Mouse (Mus musculus) embryonic facial prominence, embryonic 14.5 days (tissue): ENCODE data around the gene Ppp2r5d. TPM values are rescaled to one million over a fixed set of nuclear protein-coding genes. Genes with fewer than 3 reads are reported as not detected.

Experiments
- ATAC-seq: fragments of 200-750 bp; cut with Nextera tagmentation; 2 replicates; pipeline ENCODE4 v1.8.0; 2017; ENCODE audit warnings: low read depth, moderate number of reproducible peaks, moderate TSS enrichment
- DNase-seq: peaks from one replicate; pipeline ENCODE4 v3.0.0-alpha.2; 2015; ENCODE audit warnings: low spot score
- H3K27ac ChIP-seq: fragments of 300-500 bp; sonication (generic); replicated peaks from 2 replicates; pipeline ENCODE4 v1.5.1; 2014; ENCODE audit warnings: low read depth, mild to moderate bottlenecking, low read length, moderate library complexity
- H3K27me3 ChIP-seq: fragments of 300-500 bp; sonication (generic); replicated peaks from 2 replicates; pipeline ENCODE4 v1.6.1; 2014; ENCODE audit warnings: low read length; ENCODE audit not compliant: control insufficient read depth, insufficient read depth
- H3K36me3 ChIP-seq: fragments of 300-500 bp; sonication (generic); 2 replicates; pipeline ENCODE4 v1.6.1; 2014; ENCODE audit warnings: low read length, mixed read lengths; ENCODE audit not compliant: control insufficient read depth, insufficient read depth
- H3K4me1 ChIP-seq: fragments of 300-500 bp; sonication (generic); 2 replicates; pipeline ENCODE4 v1.6.1; 2014; ENCODE audit warnings: antibody characterized with exemption, low read length; ENCODE audit not compliant: control insufficient read depth, insufficient read depth
- H3K4me2 ChIP-seq: fragments of 300-500 bp; sonication (generic); 2 replicates; pipeline ENCODE4 v1.6.1; 2014; ENCODE audit warnings: low read depth, mild to moderate bottlenecking, low read length, moderate library complexity, mixed read lengths
- H3K4me3 ChIP-seq: fragments of 300-500 bp; sonication (generic); 2 replicates; pipeline ENCODE4 v1.5.1; 2014; ENCODE audit warnings: low read depth, mild to moderate bottlenecking, low read length
- H3K9ac ChIP-seq: fragments of 300-500 bp; sonication (generic); 2 replicates; pipeline ENCODE4 v1.6.1; 2014; ENCODE audit warnings: low read depth, mild to moderate bottlenecking, low read length, moderate library complexity, mixed read lengths
- H3K9me3 ChIP-seq: fragments of 300-500 bp; sonication (generic); 2 replicates; pipeline ENCODE4 v1.6.1; 2016; ENCODE audit warnings: low read length; ENCODE audit not compliant: control insufficient read depth
- WGBS: fragments of 180-500 bp; shearing (Covaris S2); extraction: QIAGEN DNeasy Blood & Tissue Kit; methylation state at CpG from one replicate; pipeline ENCODE4 v1.1.7; 2014; 5-methylcytosine and 5-hydroxymethylcytosine counted together
- polyA plus RNA-seq: library from polyadenylated mRNA; unstranded; fragments of >200 nt; fragmentation: Nextera tagmentation; extraction: Ambion mirVana; gene quantifications from 2 replicates; pipeline ENCODE4 v1.2.1, GENCODE M21; 2014

Gene Ppp2r5d
- 79.5 and 87.5 TPM in 2 replicates for polyA plus RNA-seq

DNA sequence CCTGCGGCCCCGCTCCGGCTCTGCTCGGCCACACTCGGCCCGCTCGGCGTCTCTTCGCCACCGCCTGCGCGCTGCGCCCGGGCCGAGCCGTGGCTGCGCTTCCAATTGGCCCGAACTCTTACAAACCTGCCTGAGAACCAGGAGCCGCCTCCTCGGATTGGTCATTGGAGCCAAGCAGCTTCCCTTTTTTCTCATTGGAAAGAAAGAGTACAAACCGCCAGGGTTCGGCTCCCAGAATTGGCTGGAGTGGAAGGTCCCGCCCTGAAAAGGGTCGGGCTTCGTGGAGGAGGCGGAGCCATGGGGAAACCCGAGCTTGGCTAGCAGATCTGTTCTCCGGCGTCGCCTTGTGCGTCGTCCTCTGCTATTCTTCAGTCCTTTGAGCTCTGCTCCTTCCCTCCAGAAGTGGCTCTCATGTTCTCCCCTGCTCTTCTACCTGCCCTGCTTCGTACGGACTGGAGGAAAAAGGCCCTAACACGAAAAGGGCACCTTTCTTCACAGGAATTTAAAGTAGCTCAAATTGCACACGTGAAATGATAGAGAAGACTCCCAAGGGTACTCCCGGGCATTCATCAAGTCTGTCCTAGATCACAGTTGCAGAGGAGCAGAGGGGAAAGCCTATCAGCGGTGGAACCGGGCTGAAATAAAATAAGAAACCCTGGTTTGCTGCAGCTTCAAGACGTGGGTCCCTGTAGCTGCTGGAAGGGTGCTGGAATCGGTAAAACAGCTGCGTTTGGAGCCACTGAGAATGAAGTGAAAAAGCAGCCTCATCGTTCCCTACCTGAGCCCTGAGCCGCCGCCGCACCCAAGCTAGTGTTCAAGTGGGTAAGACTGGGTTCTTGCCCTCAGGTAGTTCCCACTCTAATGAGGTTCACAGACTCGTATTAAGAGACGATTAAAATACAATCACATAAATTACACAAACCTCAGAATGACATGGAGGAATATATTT, at the start of gene Ppp2r5d:
Gene Ppp2r5d (minus strand): TSS at position 225 of the 949 bp plus-strand sequence.
- under 1% methylated on average over 48 of the region's 48 CpGs for WGBS
- Histone ChIP-seq H3K9me3 (no peaks in the 10 kb centered on the region), H3K4me1 (peaks cover 17% of the 10 kb centered on the region), H3K4me3 (peak within 1 kb of the TSS; percentile 94), H3K4me2 (peak within 1 kb of the TSS; percentile 88), H3K27me3 (no peaks in the 10 kb centered on the region), H3K27ac (peak within 1 kb of the TSS; percentile 91), H3K9ac (peak within 1 kb of the TSS; percentile 97), H3K36me3 (no peaks in the 10 kb centered on the region; the same call in 1 of the 2 replicates)
- DNase-seq: peak; percentile 99
- ATAC-seq: peak; percentile 97

DNA sequence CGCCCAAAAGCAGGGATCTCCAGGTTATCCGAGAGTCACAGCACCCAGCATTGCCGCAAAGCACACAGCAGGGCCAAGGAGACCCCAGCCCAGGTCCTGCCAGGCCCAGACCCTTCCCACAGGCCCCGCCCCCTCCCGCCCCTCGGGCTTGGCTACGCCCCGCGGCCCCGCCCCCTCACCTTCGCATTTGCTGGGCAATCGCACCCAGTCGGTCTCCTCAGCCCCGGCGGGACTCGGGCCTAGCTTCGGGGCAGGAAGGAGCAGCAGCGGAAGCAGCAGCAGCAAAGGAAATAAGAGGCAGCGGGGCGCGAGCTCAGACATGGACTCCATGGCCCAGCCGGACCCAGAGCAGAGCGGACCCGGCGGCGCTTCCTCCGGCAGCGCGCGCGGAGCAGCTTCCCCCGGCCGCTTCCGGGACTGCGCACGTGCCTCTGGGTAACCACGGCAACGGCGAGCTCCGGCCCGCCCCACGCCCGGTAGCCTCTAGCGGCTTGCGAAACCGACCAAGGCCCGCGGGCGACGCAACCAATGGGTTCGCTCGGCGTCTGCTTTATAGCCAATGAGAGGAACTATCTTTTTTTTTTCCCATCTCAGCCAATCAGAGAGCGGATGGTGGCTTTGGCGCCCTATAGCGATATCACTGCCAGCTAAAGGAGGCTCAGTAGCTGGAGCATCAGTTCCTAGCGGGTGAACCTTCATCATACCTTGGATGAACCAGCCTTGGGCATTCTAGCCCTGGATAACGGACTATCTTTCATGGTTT, 47.1 kb upstream of the Ppp2r5d start, which contains the start of gene Cnpy3:
Gene Cnpy3 (minus strand): TSS at position 421 of the 763 bp plus-strand sequence.
- under 1% methylated on average over 34 of the region's 58 CpGs for WGBS
- DNase-seq: peak; percentile 100
- Histone ChIP-seq H3K36me3 (no peaks in the 10 kb centered on the region), H3K4me1 (peaks cover 9% of the 10 kb centered on the region; the same call in 1 of the 2 replicates), H3K9ac (peak within 1 kb of the TSS; percentile 78), H3K4me2 (peak within 1 kb of the TSS; percentile 80), H3K4me3 (peak within 1 kb of the TSS; percentile 74), H3K27ac (peak within 1 kb of the TSS; percentile 77), H3K9me3 (no peaks in the 10 kb centered on the region), H3K27me3 (no peaks in the 10 kb centered on the region)
- peak; percentile 99 for ATAC-seq

DNA sequence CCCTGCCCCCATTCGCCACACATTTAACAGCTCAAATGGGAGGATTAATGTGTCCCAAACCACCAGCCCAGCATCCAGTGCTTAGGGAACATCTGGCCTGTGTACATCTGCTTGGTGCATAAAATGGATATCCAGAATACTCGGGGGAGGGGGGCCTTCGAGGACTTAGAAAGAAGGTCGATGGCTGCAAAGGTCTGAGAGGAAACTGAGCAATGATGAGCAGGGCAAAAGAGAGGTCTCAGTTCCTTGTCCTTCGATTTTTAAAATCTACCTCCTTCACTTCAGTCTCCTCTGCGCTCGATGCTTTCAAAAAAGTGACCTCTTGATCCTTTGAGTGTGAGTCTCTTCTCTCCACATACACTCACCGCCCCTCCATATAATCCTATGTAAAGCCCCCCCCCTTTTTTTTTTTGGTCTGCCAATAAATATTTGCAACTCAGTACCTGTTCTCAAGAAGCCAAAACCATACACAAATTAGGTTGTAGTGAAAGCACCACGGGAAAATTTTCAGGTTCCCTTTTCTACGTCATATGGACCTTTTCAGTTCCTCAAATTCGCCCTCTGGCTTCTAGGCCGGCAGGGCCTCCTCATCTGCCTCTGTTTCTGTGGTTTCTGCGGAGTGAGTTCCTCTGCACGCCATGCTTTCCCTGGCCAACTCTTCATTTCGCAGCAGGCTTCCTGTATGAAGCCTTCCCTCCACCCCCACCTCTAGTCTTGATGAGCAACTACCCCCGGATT, 46.3 kb upstream of the Ppp2r5d start:
- peaks cover 9% of the 10 kb centered on the region; the same call in 1 of the 2 replicates for H3K4me1 ChIP-seq
- peak; percentile 71 for DNase-seq
- peak; percentile 16 for ATAC-seq
- WGBS: 19% methylated on average over 16 of the region's 16 CpGs
- H3K9me3 ChIP-seq: no peaks in the 10 kb centered on the region
- H3K4me3 ChIP-seq: peak overlapping the region; percentile 74
- H3K4me2 ChIP-seq: peak overlapping the region; percentile 80
- H3K9ac ChIP-seq: peak overlapping the region; percentile 78
- no peaks in the 10 kb centered on the region for H3K27me3 ChIP-seq
- peak overlapping the region; percentile 77 for H3K27ac ChIP-seq
- H3K36me3 ChIP-seq: peaks cover 4% of the 10 kb centered on the region; the same call in 1 of the 2 replicates

DNA sequence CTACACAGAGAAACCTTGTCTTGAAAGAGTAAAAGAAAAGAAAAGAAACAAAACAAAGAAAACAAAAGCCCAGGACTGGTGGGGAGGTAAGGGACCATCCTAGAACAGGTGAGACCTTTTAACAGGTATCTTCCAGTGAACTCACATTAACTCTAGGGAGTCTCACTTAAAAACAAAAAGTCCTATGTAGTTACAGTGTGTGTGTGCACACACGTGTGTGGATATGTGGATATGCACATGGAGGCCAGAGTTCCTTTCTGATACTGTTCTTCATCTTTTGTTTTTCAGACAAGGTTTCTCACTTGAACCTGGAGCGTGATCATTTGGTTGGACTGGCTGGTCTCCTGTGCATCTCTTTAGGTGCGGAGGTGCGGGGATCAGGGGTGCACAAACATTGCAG, 45.7 kb upstream of the Ppp2r5d start:
- H3K4me2 ChIP-seq: peak overlapping the region; percentile 80
- no peak for DNase-seq
- H3K36me3 ChIP-seq: peaks cover 9% of the 10 kb centered on the region; the same call in 1 of the 2 replicates
- peaks cover 9% of the 10 kb centered on the region; the same call in 1 of the 2 replicates for H3K4me1 ChIP-seq
- 92% methylated on average over 4 of the region's 4 CpGs for WGBS
- H3K4me3 ChIP-seq: peak overlapping the region; percentile 74
- no peaks in the 10 kb centered on the region for H3K27me3 ChIP-seq
- H3K9ac ChIP-seq: peak overlapping the region; percentile 78
- no peaks in the 10 kb centered on the region for H3K9me3 ChIP-seq
- ATAC-seq: no peak
- peak overlapping the region; percentile 77; the same call in 1 of the 2 replicates for H3K27ac ChIP-seq

DNA sequence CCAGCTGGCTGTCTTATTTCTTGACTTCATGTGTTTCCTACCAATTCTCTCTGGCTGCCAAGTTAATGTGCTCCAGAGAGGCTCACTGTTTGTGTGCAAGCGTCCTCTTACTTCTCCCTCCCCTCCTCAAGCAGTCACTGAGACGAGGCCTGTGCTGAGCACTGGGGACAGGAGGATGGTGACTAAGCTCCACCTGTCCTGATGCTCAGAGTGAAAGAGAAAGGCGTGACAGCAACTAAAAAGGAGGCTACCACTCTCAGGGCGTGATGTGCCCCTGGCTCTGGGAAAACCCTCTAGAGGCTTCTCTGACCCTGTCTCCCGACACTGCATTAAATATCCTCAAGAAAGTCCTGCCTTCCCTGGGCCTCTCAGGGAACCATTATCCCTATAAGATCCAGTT, 44.4 kb upstream of the Ppp2r5d start:
- Histone ChIP-seq H3K4me3 (no peak overlapping the region), H3K27ac (no peak overlapping the region), H3K36me3 (peaks cover 11% of the 10 kb centered on the region), H3K9ac (no peak overlapping the region), H3K4me1 (peaks cover 9% of the 10 kb centered on the region; the same call in 1 of the 2 replicates), H3K4me2 (no peak overlapping the region), H3K9me3 (no peaks in the 10 kb centered on the region), H3K27me3 (no peaks in the 10 kb centered on the region)
- DNase-seq (no peak), ATAC-seq (no peak)
- WGBS: 94% methylated on average over 5 of the region's 5 CpGs

DNA sequence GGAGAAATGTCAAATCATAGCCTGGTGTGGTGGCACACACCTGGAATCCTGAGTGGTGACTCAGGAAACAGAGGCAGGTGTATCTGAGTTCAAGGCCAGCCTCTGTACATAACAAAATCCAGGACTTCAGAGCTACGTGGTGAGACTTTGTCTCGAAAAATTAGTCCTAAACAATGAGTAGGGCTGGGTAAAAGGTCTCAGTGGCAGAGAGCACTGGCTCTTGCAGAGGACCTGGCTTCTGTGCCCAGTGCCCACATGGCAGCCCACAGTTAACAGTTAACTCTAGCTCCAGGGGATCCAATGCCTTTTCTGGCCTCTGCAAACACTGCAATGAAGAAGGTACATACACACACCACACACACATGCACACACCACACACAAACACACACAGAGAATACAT, 42.9 kb upstream of the Ppp2r5d start:
- Histone ChIP-seq H3K27ac (no peak overlapping the region), H3K4me2 (no peak overlapping the region), H3K27me3 (no peaks in the 10 kb centered on the region), H3K9ac (no peak overlapping the region), H3K9me3 (no peaks in the 10 kb centered on the region), H3K36me3 (peaks cover 24% of the 10 kb centered on the region), H3K4me3 (no peak overlapping the region), H3K4me1 (peaks cover 9% of the 10 kb centered on the region; the same call in 1 of the 2 replicates)
- no peak for ATAC-seq
- WGBS: 96% methylated on average over 2 of the region's 2 CpGs
- DNase-seq: no peak

DNA sequence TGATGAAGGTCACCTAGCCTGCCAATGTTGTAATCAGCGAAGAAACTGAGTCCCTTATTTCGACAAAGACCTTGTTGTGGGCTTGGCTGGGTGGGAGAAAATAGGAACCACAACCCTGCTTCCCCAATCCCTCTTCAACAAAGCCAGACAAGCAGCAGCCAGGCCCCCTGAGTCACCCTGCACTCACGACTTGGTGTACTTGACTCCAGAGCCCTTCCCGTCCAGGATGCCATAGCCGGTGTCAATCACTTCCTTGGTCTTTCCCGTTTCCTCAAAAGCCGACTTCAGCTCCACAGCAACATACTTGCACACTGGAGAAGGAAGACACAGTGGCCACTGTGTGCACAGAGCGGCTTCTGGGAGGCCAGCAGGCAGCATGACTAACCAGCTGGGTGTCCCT, 42.3 kb upstream of the Ppp2r5d start:
- ATAC-seq: no peak
- 83% methylated on average over 8 of the region's 8 CpGs for WGBS
- H3K9ac ChIP-seq: no peak overlapping the region
- peaks cover 5% of the 10 kb centered on the region; the same call in 1 of the 2 replicates for H3K4me1 ChIP-seq
- H3K36me3 ChIP-seq: peaks cover 30% of the 10 kb centered on the region
- no peaks in the 10 kb centered on the region for H3K27me3 ChIP-seq
- no peak for DNase-seq
- no peak overlapping the region for H3K4me3 ChIP-seq
- H3K9me3 ChIP-seq: no peaks in the 10 kb centered on the region
- H3K4me2 ChIP-seq: no peak overlapping the region
- H3K27ac ChIP-seq: no peak overlapping the region

DNA sequence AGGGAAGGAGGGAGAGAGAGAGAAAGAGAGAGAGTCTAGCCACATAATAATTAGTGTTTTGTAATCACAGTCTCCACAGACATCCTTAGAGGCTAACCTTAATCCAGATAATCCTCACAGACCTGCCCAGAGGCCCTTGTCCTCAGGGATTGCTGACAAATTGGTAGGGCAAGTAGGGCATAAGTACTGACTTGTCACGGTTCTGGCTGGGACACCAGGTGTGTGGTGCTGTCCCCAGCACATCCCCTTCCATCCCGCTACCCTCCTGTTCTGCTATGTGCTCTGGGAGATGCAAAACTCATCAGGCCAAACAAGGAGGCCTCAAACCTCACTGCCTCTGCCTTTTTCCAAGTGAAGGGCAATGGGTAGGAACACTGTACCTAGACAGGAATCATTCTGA, 40.6 kb upstream of the Ppp2r5d start:
- H3K4me2 ChIP-seq: no peak overlapping the region
- 90% methylated on average over 2 of the region's 2 CpGs for WGBS
- DNase-seq (no peak), ATAC-seq (no peak)
- H3K4me3 ChIP-seq: no peak overlapping the region
- no peak overlapping the region for H3K27ac ChIP-seq
- no peak overlapping the region for H3K9ac ChIP-seq
- no peaks in the 10 kb centered on the region for H3K9me3 ChIP-seq
- H3K36me3 ChIP-seq: peaks cover 31% of the 10 kb centered on the region
- no peaks in the 10 kb centered on the region for H3K4me1 ChIP-seq
- no peaks in the 10 kb centered on the region for H3K27me3 ChIP-seq
